Mouse (Mus musculus): ENCODE measurements around the gene Msrb1. TPM values are rescaled to one million over a fixed set of nuclear protein-coding genes. Genes with fewer than 3 reads are reported as not detected.

Gene Msrb1
- 1,000 to 10,000 TPM; 1,180 to 1,230 TPM for total RNA-seq (2023)

DNA sequence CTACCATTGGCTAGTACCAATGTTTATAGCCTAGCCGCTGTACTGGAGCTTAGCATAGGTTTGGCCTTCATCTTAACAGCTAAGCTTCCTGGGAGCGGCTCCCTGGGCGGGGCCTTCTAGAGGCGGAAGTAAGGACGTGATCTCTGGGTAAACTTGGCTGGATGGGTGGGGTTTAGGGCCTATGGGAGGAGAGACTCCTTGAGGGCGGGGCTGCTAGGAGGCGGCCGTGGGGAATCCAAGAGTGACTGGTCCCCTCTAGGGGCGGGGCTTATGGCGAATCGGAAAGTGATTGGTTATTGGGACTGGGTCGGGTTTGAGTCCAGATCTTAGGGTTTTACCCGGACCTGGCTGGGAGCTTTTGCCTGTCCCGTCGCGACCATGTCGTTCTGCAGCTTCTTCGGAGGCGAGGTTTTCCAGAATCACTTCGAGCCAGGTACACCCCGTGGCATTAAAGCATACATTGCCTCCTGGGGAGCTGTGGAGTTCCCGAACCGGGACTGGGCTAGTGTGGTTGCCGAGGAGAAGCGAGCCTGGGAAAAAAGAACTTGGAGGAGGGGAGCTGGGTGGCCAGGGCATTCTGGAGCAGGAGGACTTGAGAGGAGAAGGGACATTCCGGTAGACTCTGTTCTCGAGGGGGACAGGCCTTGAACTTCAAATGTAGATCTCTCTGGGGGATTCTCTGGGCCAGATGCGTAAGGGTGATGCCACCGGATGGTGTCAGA is at the start of gene Msrb1:
Msrb1 (plus strand) TSS at position 313 of the 722 bp plus-strand sequence.

DNA sequence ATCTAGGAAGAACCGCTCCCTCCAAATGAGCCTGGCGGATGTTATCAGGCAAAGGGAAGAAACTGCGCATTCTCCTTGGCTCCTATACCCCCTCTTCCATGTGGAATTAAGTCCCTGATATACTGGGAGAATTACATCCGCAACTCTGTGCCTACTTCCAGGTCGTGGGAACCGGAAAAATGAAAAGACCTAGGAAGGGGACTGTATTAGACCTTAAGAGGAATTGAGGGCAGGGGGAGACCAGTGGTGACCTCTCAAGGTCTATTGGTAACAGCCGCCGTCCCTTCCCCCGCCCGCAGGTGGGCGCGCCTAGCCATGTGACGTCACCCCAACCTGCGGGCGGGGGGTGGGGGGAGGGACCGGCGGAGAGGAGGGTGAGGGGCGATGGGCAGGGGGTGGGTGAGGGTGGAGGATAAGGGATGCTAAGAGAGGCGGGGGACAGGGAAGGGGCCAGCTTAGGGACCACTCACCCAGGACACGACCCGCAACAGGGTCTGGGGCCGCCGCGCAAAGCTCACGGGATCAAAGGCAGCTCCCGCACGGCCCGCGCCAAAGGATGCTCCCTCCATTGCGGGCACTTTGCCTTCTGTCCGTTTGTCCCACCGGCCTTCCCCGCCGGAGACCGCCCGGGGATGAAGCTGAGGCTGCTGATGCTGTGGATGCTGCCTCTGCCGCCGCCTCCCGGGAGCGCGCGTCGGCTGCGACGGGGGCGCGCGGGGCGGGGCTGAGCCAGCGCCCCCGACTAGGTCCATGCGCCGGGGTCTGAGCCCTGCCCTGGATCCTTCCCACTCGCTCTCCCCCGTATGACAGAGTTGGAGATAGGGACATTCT is 47.0 kb upstream of the Msrb1 start, which contains the start of gene Syngr3:
Syngr3 (minus strand) TSS at position 705 of the 831 bp plus-strand sequence.

DNA sequence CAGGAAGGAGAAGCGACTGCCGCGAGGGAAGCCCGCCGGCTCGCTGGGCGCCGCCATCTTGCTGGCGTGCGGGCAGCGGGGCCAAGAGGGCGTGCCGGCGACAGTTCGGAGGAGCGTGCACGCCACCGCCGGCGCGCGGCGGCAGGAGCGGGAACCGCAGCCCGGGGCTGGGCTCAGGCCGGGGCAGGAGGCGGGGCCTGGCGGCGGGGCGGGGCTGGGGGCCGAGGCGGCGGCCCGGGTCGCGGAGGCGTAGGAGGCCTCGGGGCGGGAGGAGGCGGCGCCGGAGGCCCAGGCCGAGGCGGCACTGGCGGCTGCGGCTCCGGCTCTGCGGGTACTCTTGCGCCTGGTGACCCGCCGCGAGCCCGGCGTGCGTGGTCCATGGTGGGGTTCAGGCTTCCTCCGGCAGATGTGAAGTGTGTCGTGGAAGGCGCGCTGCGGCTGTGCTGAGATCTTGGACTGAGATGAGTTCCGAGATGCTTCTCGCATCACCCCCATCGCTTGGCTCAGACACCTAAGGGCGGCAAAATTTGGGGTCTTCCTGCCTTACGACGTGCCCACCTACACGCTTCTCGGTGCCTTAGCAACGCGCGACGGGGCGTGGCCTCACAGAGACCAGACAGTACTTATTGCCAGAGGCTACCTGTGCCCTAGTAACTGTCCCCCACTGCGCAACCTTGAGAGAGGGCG is 40.3 kb upstream of the Msrb1 start, which contains the start of the genes Gfer and Noxo1:
Gfer (minus strand) TSS at position 146 of the 687 bp plus-strand sequence.
Noxo1 (plus strand) TSS at position 224 of the 687 bp plus-strand sequence.

DNA sequence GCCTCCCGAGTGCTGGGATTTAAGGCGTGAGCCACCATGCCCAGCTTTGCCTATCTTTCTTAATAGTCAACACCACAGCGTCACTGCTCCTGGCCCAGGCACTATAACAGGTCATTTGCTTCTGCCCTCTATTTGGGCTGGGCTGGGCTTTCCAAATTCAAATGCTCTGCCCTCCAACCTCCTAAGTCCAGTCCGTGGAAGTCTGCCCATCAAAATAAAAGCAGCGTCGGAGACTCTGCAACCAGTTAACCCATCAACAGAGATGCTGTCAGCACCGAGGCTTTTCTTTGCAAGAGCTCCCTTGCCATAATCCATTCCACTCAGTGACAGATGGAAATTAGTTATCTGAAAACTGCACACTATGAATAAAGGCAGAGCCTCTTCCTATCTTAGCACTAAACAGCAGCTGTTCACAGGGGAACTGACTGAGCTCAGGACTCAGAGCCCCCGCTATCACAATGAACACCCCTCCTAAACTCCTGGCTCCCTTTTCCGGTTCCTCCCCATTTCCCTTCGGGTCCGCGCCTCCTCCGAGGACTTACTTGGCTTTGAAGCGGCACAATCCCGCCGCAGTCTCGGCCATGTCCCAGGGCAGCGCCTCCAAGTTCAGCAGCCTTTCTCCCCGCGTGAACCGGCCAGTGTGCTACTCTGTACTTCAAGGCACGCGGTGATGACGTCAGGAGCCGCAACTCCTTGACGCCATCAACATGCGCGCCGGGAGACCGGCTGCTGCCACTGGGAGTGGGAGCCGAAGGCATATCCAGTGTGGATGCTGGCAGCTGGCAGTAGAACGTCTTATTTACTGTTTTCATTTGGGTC is 29.3 kb upstream of the Msrb1 start, which contains the start of gene Tbl3:
Tbl3 (minus strand) TSS at position 679 of the 819 bp plus-strand sequence.

GRCm38 (mm10) chr17:24717943-24718342 is 18.5 kb upstream of the Msrb1 start, which contains the start of the genes Rnf151 and Rps2:
Rnf151 (minus strand) TSS chr17:24718063.
Rps2 (plus strand) TSS chr17:24718116.

GRCm38 (mm10) chr17:24724184-24724583 is 12.3 kb upstream of the Msrb1 start, which contains the start of gene Ndufb10:
Ndufb10 (minus strand) TSS chr17:24724478.

GRCm38 (mm10) chr17:24727618-24728017 is 8.8 kb upstream of the Msrb1 start, which contains the start of gene Rpl3l:
Rpl3l (plus strand) TSS chr17:24727820.

DNA sequence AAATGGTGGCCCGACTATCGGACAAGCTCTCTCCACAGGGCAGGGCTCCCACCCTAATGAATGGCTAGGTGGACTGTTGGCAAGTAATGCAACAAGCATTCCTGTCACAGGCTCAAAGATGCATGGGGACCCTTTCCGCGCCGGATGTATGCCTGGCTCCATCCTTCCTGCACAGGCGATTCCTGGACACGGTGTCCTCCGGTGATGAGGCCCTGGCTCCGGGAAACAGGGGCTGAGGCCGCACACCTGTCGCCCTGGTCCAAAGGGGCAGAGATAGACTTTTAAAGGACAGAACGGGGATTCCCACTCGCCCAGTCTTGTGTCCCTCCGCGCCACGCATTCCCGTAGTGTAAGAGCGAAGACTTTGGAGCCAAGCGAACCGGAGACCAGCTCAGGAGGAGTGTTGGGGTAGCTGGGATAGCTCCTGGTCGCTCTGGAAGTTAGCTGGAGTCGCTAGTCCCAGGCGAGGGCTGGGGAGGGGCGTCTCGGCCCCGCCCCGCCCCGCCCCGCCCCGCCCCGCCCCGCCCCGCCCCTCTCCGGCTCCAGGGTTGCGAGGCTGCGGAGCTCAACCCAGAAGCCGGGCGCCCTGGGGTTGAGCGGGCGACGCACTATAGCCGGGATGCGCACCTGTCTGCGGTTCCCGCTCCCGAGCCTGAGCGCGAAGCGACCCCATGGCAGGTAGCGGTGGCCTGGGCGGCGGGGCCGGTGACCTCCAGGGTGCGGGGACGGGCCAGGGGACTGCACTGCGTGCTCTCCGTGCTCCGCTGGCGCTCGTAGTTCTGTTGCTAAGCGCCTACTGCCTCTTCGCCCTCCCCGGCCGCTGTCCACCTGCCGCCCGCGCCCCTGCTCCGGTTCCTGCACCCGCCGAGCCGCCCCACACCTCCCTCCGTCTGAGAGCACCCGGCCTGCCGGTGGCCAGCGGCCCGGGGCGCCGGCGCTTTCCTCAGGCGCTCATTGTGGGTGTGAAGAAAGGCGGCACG is 16.3 kb downstream of the Msrb1 start, which contains the start of gene Hs3st6:
Hs3st6 (plus strand) TSS at position 574 of the 980 bp plus-strand sequence.

Other genes with a start within 250 kb of the Msrb1 start
- not detected for gene Caskin1, start 248.0 kb upstream of the Msrb1 start, total RNA-seq (2023)
- 100 to 1,000 TPM; 132 to 134 TPM for gene Traf7, start 208.7 kb upstream of the Msrb1 start, total RNA-seq (2023)
- 1 to 10 TPM in 1 of 2 experiments, under 1 TPM in 1; 0.95 to 1.1 TPM for gene Rab26, start 202.4 kb upstream of the Msrb1 start, total RNA-seq (2023)
- 10 to 100 TPM; 16.1 to 22.7 TPM for gene Pkd1, start 186.8 kb upstream of the Msrb1 start, total RNA-seq (2023)
- gene Tsc2, start 104.0 kb upstream of the Msrb1 start, total RNA-seq (2023): 10 to 100 TPM; 54.4 to 55.6 TPM
- 1 to 10 TPM; 1.3 to 2.5 TPM for gene Nthl1, start 104.0 kb upstream of the Msrb1 start, total RNA-seq (2023)
- 1 to 10 TPM; 2.1 to 3.1 TPM for gene Slc9a3r2, start 86.3 kb upstream of the Msrb1 start, total RNA-seq (2023)
- gene Npw, start 78.2 kb upstream of the Msrb1 start, total RNA-seq (2023): not detected
- 10 to 100 TPM; 27.1 to 28.0 TPM for gene Zfp598, start 67.0 kb upstream of the Msrb1 start, total RNA-seq (2023)
- gene Syngr3, start 46.7 kb upstream of the Msrb1 start, total RNA-seq (2023): not detected
- gene Gfer, start 40.5 kb upstream of the Msrb1 start, total RNA-seq (2023): 1 to 10 TPM; 7.6 to 9.4 TPM
- 1 to 10 TPM; 1.2 to 1.5 TPM for gene Noxo1, start 40.4 kb upstream of the Msrb1 start, total RNA-seq (2023)
- gene Tbl3, start 29.0 kb upstream of the Msrb1 start, total RNA-seq (2023): 10 to 100 TPM; 16.4 to 16.5 TPM
- gene Rnf151, start 18.6 kb upstream of the Msrb1 start, total RNA-seq (2023): not detected
- gene Rps2, start 18.5 kb upstream of the Msrb1 start, total RNA-seq (2023): 100 to 1,000 TPM; 535 to 536 TPM
- gene Ndufb10, start 12.2 kb upstream of the Msrb1 start, total RNA-seq (2023): 10 to 100 TPM; 65.0 to 72.7 TPM
- 1 to 10 TPM; 1.9 to 2.1 TPM for gene Rpl3l, start 8.8 kb upstream of the Msrb1 start, total RNA-seq (2023)
- gene Hs3st6, start 16.3 kb downstream of the Msrb1 start, total RNA-seq (2023): not detected
- gene Meiob, start 67.6 kb downstream of the Msrb1 start, total RNA-seq (2023): not detected
- gene Hagh, start 103.5 kb downstream of the Msrb1 start, total RNA-seq (2023): 10 to 100 TPM; 46.5 to 47.8 TPM
- 1 to 10 TPM; 3.7 to 4.0 TPM for gene Fahd1, start 113.7 kb downstream of the Msrb1 start, total RNA-seq (2023)
- under 1 TPM; 0.18 to 0.75 TPM for gene Igfals, start 129.4 kb downstream of the Msrb1 start, total RNA-seq (2023)
- 10 to 100 TPM; 39.3 to 50.6 TPM for gene Nubp2, start 149.7 kb downstream of the Msrb1 start, total RNA-seq (2023)
- 10 to 100 TPM; 24.0 to 27.7 TPM for gene Spsb3, start 150.0 kb downstream of the Msrb1 start, total RNA-seq (2023)
- 10 to 100 TPM; 12.1 to 16.3 TPM for gene Eme2, start 158.4 kb downstream of the Msrb1 start, total RNA-seq (2023)
- gene Mrps34, start 158.5 kb downstream of the Msrb1 start, total RNA-seq (2023): 10 to 100 TPM; 19.0 to 21.1 TPM
- gene Nme3, start 159.9 kb downstream of the Msrb1 start, total RNA-seq (2023): 10 to 100 TPM; 19.8 to 20.9 TPM
- gene Mapk8ip3, start 200.3 kb downstream of the Msrb1 start, total RNA-seq (2023): 10 to 100 TPM; 64.6 to 76.0 TPM
- 10 to 100 TPM; 37.2 to 45.7 TPM for gene Jpt2, start 224.0 kb downstream of the Msrb1 start, total RNA-seq (2023)

Measured in neutrophil, adult 59 days (primary cell).